ENCODE assay signal across 8 mouse cellular contexts in genomic region chr4:43431690-43432089, GRCm38 (mm10). TPM values are rescaled to one million over a fixed set of nuclear protein-coding genes. Genes with fewer than 3 reads are reported as not detected.
DNase-seq lines count a peak whose midpoint lies in the region; ATAC-seq lines count a peak whose summit lies in the region.

No protein-coding gene starts in this region.

- H3K36me3 ChIP-seq in heart, embryonic 12.5 days, result peaks cover under 1% of the 10 kb centered on the region; the same call in 1 of the 2 replicates
- H3K36me3 ChIP-seq in kidney, embryonic 16.5 days (ENCODE audit: insufficient read depth, low read length), result 0 out of 2 replicates have a peak, but pooled peaks cover 2% of the 10 kb centered on the region
- H3K36me3 ChIP-seq in liver, embryonic 11.5 days (ENCODE audit: control insufficient read depth, insufficient read depth, low read length), result no peaks in the 10 kb centered on the region
- H3K36me3 ChIP-seq in stomach, embryonic 16.5 days (ENCODE audit: control insufficient read depth, insufficient read depth, low read length), result 0 out of 2 replicates have a peak, but pooled peaks cover 1% of the 10 kb centered on the region

- peak; percentile 91 to 93 for DNase-seq in B cell, adult 2 months
- DNase-seq in adrenal gland, adult 8-10 months, result peak; percentile 67
- peak; percentile 83 for DNase-seq in embryo, embryonic 9.5 days (ENCODE audit: extremely low spot score)
- DNase-seq in liver, embryonic 11.5 days (ENCODE audit: low spot score), result peak; percentile 65
- peak; percentile 80 for DNase-seq in neural tube, embryonic 10.5 days (ENCODE audit: extremely low spot score, low spot score)

- H3K9me3 ChIP-seq in heart, embryonic 12.5 days (replicated peaks), result no peaks in the 10 kb centered on the region
- no peaks in the 10 kb centered on the region for H3K9me3 ChIP-seq in kidney, embryonic 16.5 days (ENCODE audit: low read length)
- no peaks in the 10 kb centered on the region for H3K9me3 ChIP-seq in liver, embryonic 11.5 days (ENCODE audit: control insufficient read depth, low read length)
- H3K9me3 ChIP-seq in stomach, embryonic 16.5 days (replicated peaks; ENCODE audit: control insufficient read depth, low read length), result no peaks in the 10 kb centered on the region

- peaks cover 18% of the 10 kb centered on the region for H3K4me1 ChIP-seq in heart, embryonic 12.5 days (replicated peaks)
- H3K4me1 ChIP-seq in kidney, embryonic 16.5 days (ENCODE audit: insufficient read depth, low read length), result peaks cover 11% of the 10 kb centered on the region
- H3K4me1 ChIP-seq in liver, embryonic 11.5 days (replicated peaks; ENCODE audit: control insufficient read depth, insufficient read depth, low read length), result no peaks in the 10 kb centered on the region; the same call in 1 of the 2 replicates
- peaks cover 7% of the 10 kb centered on the region; the same call in 1 of the 2 replicates for H3K4me1 ChIP-seq in stomach, embryonic 16.5 days (ENCODE audit: control insufficient read depth, insufficient read depth, low read length)

- ATAC-seq in heart, embryonic 12.5 days (ENCODE audit: insufficient number of reproducible peaks, low FRiP score), result peak; percentile 52; the same call in 1 of the 2 replicates
- peak; percentile 43; the same call in 1 of the 2 replicates for ATAC-seq in kidney, embryonic 16.5 days (ENCODE audit: low FRiP score, low TSS enrichment)
- no peak for ATAC-seq in liver, embryonic 11.5 days (replicated peaks; ENCODE audit: low FRiP score)
- ATAC-seq in stomach, embryonic 16.5 days (ENCODE audit: insufficient read depth, low FRiP score), result peak; percentile 54; the same call in 1 of the 2 replicates

- H3K27me3 ChIP-seq in heart, embryonic 12.5 days (replicated peaks), result peaks cover 26% of the 10 kb centered on the region
- peaks cover 9% of the 10 kb centered on the region for H3K27me3 ChIP-seq in kidney, embryonic 16.5 days (ENCODE audit: insufficient read depth, low read length)
- H3K27me3 ChIP-seq in liver, embryonic 11.5 days (replicated peaks; ENCODE audit: control insufficient read depth, insufficient read depth, low read length), result peaks cover 32% of the 10 kb centered on the region
- H3K27me3 ChIP-seq in stomach, embryonic 16.5 days (ENCODE audit: control insufficient read depth, insufficient read depth, low read length), result peaks cover 4% of the 10 kb centered on the region; the same call in 1 of the 2 replicates

- no peak overlapping the region; the same call in 1 of the 2 replicates for H3K4me2 ChIP-seq in heart, embryonic 12.5 days
- H3K4me2 ChIP-seq in kidney, embryonic 16.5 days (replicated peaks; ENCODE audit: low read depth, low read length), result 0 out of 2 replicates have a peak overlapping the region, but pooled peaks have one; percentile 15
- H3K4me2 ChIP-seq in liver, embryonic 11.5 days, result no peak overlapping the region
- no peak overlapping the region for H3K4me2 ChIP-seq in stomach, embryonic 16.5 days (ENCODE audit: low read depth, low read length)

- 10% methylated on average over 4 of the region's 4 CpGs for WGBS in heart, embryonic 12.5 days
- 6% methylated on average over 4 of the region's 4 CpGs for WGBS in kidney, embryonic 16.5 days
- WGBS in liver, embryonic 11.5 days, result 6% methylated on average over 4 of the region's 4 CpGs
- WGBS in stomach, embryonic 16.5 days, result 5% methylated on average over 4 of the region's 4 CpGs

- H3K4me3 ChIP-seq in heart, embryonic 12.5 days, result no peak overlapping the region
- H3K4me3 ChIP-seq in kidney, embryonic 16.5 days (ENCODE audit: low read length), result no peak overlapping the region
- no peak overlapping the region for H3K4me3 ChIP-seq in liver, embryonic 11.5 days (ENCODE audit: low read depth, low read length)
- no peak overlapping the region for H3K4me3 ChIP-seq in stomach, embryonic 16.5 days (replicated peaks; ENCODE audit: low read length)

- no peak overlapping the region for H3K9ac ChIP-seq in heart, embryonic 12.5 days
- H3K9ac ChIP-seq in kidney, embryonic 16.5 days (replicated peaks; ENCODE audit: low read length), result peak overlapping the region; percentile 55; the same call in 1 of the 2 replicates
- H3K9ac ChIP-seq in liver, embryonic 11.5 days (ENCODE audit: low read depth, low read length), result no peak overlapping the region
- no peak overlapping the region; the same call in 1 of the 2 replicates for H3K9ac ChIP-seq in stomach, embryonic 16.5 days (ENCODE audit: low read length)

- no peak overlapping the region for H3K27ac ChIP-seq in heart, embryonic 12.5 days (ENCODE audit: poor library complexity, severe bottlenecking)
- 0 out of 2 replicates have a peak overlapping the region, but pooled peaks have one; percentile 50 for H3K27ac ChIP-seq in kidney, embryonic 16.5 days (ENCODE audit: low read length)
- no peak overlapping the region for H3K27ac ChIP-seq in liver, embryonic 11.5 days (ENCODE audit: low read depth, low read length)
- H3K27ac ChIP-seq in stomach, embryonic 16.5 days (ENCODE audit: low read length), result no peak overlapping the region; the same call in 1 of the 2 replicates

RNA-seq across cellular contexts. Expression of gene Fam166b, which starts 2.8 kb away (rescaled TPM):
- total RNA-seq in adrenal gland, adult 8-10 months (2022), result not detected
- polyA plus RNA-seq in heart, embryonic 12.5 days (2016; fragmentation: Nextera tagmentation; extraction: Ambion mirVana), result 0.14 TPM in 1 of 2 replicates, not detected in the other
- 0.30 and 0.50 TPM in 2 replicates for polyA plus RNA-seq in kidney, embryonic 16.5 days (2015; fragmentation: Nextera tagmentation; extraction: Ambion mirVana)
- not detected in 2 replicates for polyA plus RNA-seq in liver, embryonic 11.5 days (2014; fragmentation: Nextera tagmentation; extraction: Ambion mirVana)
- polyA plus RNA-seq in stomach, embryonic 16.5 days (2015; fragmentation: Nextera tagmentation; extraction: Ambion mirVana), result not detected in 2 replicates

RNA-seq across cellular contexts. Expression of gene Tesk1, which starts 10.0 kb away (rescaled TPM):
- 10 to 100 TPM; 55.1 to 64.9 (median 59.3) TPM for total RNA-seq in adrenal gland, adult 8-10 months (2022)
- polyA plus RNA-seq in heart, embryonic 12.5 days (2016; fragmentation: Nextera tagmentation; extraction: Ambion mirVana), result 10.3 and 11.6 TPM in 2 replicates
- polyA plus RNA-seq in kidney, embryonic 16.5 days (2015; fragmentation: Nextera tagmentation; extraction: Ambion mirVana), result 3.0 and 3.5 TPM in 2 replicates
- 4.3 TPM in 2 replicates for polyA plus RNA-seq in liver, embryonic 11.5 days (2014; fragmentation: Nextera tagmentation; extraction: Ambion mirVana)
- polyA plus RNA-seq in stomach, embryonic 16.5 days (2015; fragmentation: Nextera tagmentation; extraction: Ambion mirVana), result 1.7 TPM in 2 replicates

RNA-seq across cellular contexts. Expression of gene Cd72, which starts 22.7 kb away (rescaled TPM):
- 1 to 10 TPM; 1.6 to 5.6 (median 4.9) TPM for total RNA-seq in adrenal gland, adult 8-10 months (2022)
- 0.82 and 2.0 TPM in 2 replicates for polyA plus RNA-seq in heart, embryonic 12.5 days (2016; fragmentation: Nextera tagmentation; extraction: Ambion mirVana)
- polyA plus RNA-seq in kidney, embryonic 16.5 days (2015; fragmentation: Nextera tagmentation; extraction: Ambion mirVana), result 3.3 and 4.1 TPM in 2 replicates
- polyA plus RNA-seq in liver, embryonic 11.5 days (2014; fragmentation: Nextera tagmentation; extraction: Ambion mirVana), result 1.2 and 1.3 TPM in 2 replicates
- polyA plus RNA-seq in stomach, embryonic 16.5 days (2015; fragmentation: Nextera tagmentation; extraction: Ambion mirVana), result 2.6 and 3.5 TPM in 2 replicates

RNA-seq across cellular contexts. Expression of gene Rusc2, which starts 49.9 kb away (rescaled TPM):
- total RNA-seq in adrenal gland, adult 8-10 months (2022), result 10 to 100 TPM; 38.8 to 46.9 (median 43.2) TPM
- 14.1 and 15.7 TPM in 2 replicates for polyA plus RNA-seq in heart, embryonic 12.5 days (2016; fragmentation: Nextera tagmentation; extraction: Ambion mirVana)
- polyA plus RNA-seq in kidney, embryonic 16.5 days (2015; fragmentation: Nextera tagmentation; extraction: Ambion mirVana), result 10.3 and 13.4 TPM in 2 replicates
- polyA plus RNA-seq in liver, embryonic 11.5 days (2014; fragmentation: Nextera tagmentation; extraction: Ambion mirVana), result 1.4 and 2.0 TPM in 2 replicates
- 10.4 and 15.1 TPM in 2 replicates for polyA plus RNA-seq in stomach, embryonic 16.5 days (2015; fragmentation: Nextera tagmentation; extraction: Ambion mirVana)

RNA-seq across cellular contexts. Expression of gene Sit1, which starts 51.8 kb away (rescaled TPM):
- total RNA-seq in adrenal gland, adult 8-10 months (2022), result under 1 TPM in 1 of 4 experiments, not detected in 3; 0.48 TPM
- polyA plus RNA-seq in heart, embryonic 12.5 days (2016; fragmentation: Nextera tagmentation; extraction: Ambion mirVana), result not detected in 2 replicates
- not detected in 2 replicates for polyA plus RNA-seq in kidney, embryonic 16.5 days (2015; fragmentation: Nextera tagmentation; extraction: Ambion mirVana)
- polyA plus RNA-seq in liver, embryonic 11.5 days (2014; fragmentation: Nextera tagmentation; extraction: Ambion mirVana), result not detected in 2 replicates
- not detected in 2 replicates for polyA plus RNA-seq in stomach, embryonic 16.5 days (2015; fragmentation: Nextera tagmentation; extraction: Ambion mirVana)
